Mouse (Mus musculus) adrenal gland, postnatal 10 days (tissue): ENCODE data around the gene Vwf. TPM values are rescaled to one million over a fixed set of nuclear protein-coding genes. Genes with fewer than 3 reads are reported as not detected.
A peak's percentile ranks its signal among the peaks of the same experiment; 100 is the strongest.

Experiments
- DNase-seq: peaks from one replicate; pipeline ENCODE4 v3.0.0; 2021; ENCODE audit warnings: mixed read lengths
- total RNA-seq, 2 experiments: library from RNA; stranded (reverse); gene quantifications; 2 replicates each; pipeline ENCODE4 v1.2.3; 2021

The Vwf gene
- total RNA-seq, 2 experiments from 2014 or later, result 22.4 to 25.2 TPM

- no peak for DNase-seq
Observed at GRCm38 (mm10) chr6:125640486-125640885, 93.9 kb downstream of the Vwf start.

- DNase-seq, result no peak
Observed at GRCm38 (mm10) chr6:125641146-125641545, 94.6 kb downstream of the Vwf start.

GRCm38 (mm10) chr6:125648964-125649363, 102.4 kb downstream of the Vwf start:
- DNase-seq, result peak; percentile 80

DNA sequence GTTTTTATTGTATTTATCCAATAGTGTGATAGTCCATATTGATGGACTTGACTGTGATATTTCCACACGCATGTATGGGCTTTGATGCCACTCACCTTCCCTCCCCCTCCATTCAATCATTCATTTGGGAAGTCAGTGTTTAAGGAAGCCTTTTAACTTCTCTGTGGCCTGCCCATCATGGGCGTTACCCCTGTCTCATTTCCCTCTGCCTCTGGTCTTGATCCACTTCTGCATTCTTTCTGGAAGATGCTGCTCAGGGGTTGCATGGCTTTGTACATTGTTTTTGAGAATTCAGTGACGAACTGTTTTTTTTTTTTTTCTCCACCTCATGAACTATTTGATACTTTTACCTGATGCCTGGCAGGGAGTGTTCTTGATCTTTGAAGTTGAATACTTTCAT, 104.8 kb downstream of the Vwf start:
- DNase-seq, result no peak

DNA sequence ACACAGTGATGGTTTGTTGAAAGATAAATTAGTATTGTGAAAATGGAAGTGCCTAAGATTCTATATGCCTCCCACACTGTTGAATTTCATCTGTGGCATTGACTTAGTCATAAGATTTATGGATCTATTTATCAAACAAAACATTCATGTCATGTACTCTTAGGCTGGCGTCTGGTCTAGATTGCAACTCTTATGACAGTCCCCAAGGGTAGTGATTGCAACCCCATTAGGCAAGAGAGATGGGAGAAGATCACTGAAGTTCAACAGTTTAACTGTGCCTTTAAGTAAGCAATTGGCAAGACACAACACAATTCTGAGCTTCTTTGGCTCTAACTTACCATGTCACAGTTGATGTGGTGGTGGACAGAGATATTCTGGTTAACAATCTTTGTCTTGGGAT, 106.8 kb downstream of the Vwf start:
- DNase-seq, result peak; percentile 46

- no peak for DNase-seq
Observed at GRCm38 (mm10) chr6:125656921-125657320, 110.3 kb downstream of the Vwf start.

DNA sequence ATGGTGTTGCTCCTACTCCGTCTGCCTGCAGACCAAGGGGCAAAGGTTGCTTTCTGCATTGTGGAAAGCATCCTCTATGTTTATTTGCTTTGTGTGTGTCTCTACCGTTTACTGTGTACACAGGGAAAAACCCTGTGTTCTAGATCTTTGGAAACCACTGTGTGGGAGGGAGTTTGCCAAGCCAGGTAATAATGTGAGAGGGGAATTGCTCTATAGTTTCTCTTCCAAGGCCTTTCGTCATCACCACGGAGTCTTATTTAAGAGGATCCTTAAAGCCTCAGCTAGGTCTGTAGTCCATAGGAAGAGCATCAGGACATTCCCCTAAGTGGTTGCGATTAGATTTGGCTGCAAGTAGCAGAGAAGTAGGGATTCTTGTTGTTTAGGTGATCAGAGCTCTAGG, 111.4 kb downstream of the Vwf start:
- no peak for DNase-seq

GRCm38 (mm10) chr6:125661106-125661877, 114.7 kb downstream of the Vwf start:
- peak; percentile 92 for DNase-seq

DNA sequence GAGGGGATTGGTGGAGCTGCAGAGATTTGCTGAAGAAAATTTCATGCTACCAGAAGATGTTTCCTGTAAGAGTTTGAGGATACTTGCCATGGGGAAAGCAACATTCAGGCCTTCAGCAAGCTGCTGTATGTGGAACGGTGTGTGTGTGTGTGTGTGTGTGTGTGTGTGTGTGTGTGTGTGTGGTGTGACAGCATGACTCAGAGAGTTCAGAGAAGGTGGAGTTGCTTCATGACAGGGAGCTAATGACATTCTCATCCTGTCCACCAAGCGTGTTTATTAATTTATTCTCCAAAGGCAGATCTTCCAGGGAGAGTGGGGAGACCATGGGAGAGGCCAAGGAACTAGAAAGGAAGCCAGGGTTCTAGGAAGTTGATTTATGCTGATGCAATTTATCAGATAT, 117.3 kb downstream of the Vwf start:
- peak; percentile 31 for DNase-seq

- DNase-seq, result no peak
Observed at GRCm38 (mm10) chr6:125671835-125672234, 125.3 kb downstream of the Vwf start.

DNA sequence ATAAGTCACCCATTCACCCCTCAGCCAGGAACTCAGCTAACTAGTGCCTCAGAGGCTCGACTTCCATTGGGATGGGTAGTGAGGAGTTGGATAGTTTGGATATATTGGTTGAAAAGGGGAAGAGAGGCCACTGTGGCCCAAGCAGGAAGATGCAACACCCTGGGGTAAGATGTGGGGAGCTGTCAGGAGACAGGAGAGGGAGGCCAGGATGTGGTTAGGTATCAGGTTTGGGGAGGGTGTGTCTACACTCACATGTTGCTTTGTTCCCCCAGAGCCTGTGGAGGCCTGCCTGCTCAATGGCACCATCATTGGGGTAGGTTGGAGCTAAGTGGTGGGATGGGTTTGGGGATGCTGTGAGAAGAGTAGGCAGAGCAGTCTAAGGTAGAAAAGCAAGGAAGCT, 131.9 kb downstream of the Vwf start:
- no peak for DNase-seq

DNA sequence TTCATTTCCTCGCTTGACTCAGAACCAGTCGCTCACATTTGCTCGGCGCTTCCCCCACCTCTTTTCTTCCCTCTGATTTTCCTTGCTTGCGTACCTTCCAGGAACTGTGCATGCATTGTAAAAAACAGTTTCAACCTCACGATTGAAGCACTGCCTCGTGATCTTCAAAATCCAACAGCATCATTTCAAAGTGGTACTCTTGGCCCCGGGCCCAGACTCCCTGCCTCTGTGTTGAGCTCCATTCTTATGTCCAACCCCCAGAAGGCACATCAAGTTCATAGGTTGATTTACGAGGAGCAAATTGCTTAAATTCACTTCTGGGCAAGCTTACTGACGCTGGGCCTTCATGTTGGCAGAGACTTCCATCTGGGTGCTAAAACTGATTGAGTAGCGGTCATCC, 134.0 kb downstream of the Vwf start:
- DNase-seq, result no peak

- DNase-seq, result no peak
Observed at GRCm38 (mm10) chr6:125685420-125685819, 138.8 kb downstream of the Vwf start.

DNA sequence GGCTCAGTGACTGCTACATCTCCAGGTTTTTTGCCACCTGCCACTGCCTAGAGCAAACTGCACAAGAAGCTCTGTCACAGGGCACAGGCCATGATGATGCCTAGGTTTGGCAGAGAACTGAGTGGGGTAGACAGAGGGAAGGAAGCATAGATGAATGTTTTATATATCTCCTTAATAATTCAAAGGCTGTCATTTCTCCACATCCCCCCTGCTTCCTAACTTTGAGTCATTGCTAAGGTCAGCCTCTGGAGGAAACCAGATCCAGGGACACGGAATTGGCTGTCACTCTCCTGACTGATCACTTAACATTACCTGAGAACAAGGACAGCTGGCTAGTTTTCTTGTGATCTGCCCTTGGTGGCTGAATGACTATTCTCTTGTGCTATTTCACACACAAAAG, 141.4 kb downstream of the Vwf start:
- DNase-seq, result peak; percentile 33

DNA sequence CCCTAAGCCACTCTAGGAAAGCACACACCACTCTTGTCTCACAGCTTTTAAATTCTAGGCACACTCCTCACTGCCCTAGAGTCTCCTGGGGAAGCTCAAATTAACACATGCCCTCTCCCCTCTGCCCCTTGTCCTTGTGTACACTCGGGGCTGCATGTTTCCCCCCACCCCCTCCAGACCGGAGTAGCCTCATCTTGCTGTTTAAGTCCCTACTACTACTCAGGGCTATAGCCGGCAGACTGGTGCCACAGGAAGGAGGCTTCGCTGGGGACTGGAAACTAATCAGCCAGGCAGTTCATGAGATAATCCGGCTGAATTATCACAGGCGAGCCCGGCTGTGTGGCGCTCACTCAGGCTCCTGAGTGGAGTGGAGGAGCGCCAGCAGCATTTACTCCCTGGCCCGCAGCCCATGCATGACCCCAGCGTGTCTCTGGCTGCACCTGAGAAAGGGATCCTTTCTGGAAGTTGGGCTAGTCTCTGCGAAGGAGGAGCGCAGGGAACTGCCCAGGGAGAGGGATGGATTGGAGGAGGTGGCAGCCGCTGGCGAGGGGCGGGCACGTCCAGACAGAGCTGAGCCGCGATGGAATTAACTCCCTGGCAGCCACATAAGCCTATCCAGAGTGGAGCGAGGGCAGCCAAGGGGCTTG, 143.6 kb downstream of the Vwf start, which contains the start of gene Ano2:
TSS of gene Ano2 (plus strand) at position 363 of the 647 bp plus-strand sequence.
- peak; percentile 20 for DNase-seq

- DNase-seq, result no peak
Observed at GRCm38 (mm10) chr6:125701146-125701545, 154.6 kb downstream of the Vwf start.

- DNase-seq, result no peak
Observed at GRCm38 (mm10) chr6:125711261-125711660, 164.7 kb downstream of the Vwf start.

- DNase-seq, result no peak
Observed at GRCm38 (mm10) chr6:125726408-125726807, 179.8 kb downstream of the Vwf start.

DNA sequence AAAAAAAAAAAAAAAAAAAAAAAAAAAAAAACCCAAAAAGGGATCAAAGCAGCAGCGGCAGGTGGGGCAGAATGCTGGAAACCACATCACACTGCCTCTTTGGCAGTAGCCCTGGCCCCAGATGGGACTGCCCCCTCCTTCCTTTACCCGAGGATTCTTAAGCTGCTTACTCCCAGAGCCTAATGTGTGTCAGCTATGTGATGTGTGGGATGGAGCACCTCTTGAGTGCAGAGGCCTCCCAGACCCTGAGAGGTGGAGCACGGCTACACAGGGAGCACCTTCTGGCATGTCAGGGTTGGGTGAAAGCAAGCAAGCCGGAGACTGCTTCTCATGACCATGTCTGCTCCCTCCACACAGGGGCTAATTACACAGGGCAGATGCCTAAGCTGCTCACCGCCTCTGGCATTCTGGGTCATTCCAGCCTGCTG, 180.9 kb downstream of the Vwf start:
- DNase-seq, result no peak

- no peak for DNase-seq
Observed at GRCm38 (mm10) chr6:125729471-125729870, 182.9 kb downstream of the Vwf start.

DNA sequence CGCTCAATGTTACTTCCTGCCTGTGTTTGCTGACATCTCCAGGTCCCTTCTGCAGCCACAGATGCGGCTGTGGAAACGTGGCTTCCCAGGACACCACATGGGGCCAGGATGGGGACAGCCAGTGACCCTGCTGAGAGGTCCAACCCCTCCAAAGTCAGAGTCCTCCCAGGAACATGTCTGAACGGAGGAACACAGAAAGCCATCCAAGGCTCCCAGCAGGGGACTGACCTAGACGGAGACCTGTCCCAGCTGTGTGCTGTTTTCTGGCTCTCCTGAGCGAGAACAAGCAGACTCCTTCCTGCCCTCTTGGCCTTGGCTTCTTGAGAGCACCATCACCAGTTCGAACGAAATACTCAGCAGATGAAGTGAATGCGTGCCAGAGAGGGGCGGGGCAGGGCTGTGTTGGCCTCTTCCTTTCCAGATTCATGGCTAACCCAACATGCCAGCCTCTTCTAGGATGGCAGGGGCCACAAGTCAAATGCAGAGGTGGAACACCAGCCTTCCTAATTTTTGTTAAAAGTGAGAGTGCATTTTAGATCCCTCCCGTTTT, 183.5 kb downstream of the Vwf start:
- DNase-seq, result no peak
